17 mouse cellular contexts compared by ENCODE assay signal in genomic region chr10:110156412-110156811, GRCm38 (mm10).
"Had no signal": no experiment of that assay in that cellular context is flagged by ENCODE, and none has a peak within 500 bp of the region (broad histone marks: within the 10 kb centered on the region; RNA-seq: fewer than 3 reads in every experiment).

No protein-coding gene starts in this region.

- H3K9me3 ChIP-seq: liver, embryonic 13.5 days; midbrain, embryonic 12.5 days; midbrain, embryonic 15.5 days; neural tube, embryonic 12.5 days; neural tube, embryonic 15.5 days had no signal

- H3K4me1 ChIP-seq: liver, embryonic 13.5 days; midbrain, embryonic 12.5 days had no signal

- H3K4me3 ChIP-seq: left cerebral cortex, adult 2 months; liver, embryonic 13.5 days; midbrain, embryonic 12.5 days; midbrain, embryonic 15.5 days; neural tube, embryonic 12.5 days; neural tube, embryonic 15.5 days had no signal

- H3K9ac ChIP-seq: liver, embryonic 13.5 days; midbrain, embryonic 12.5 days; midbrain, embryonic 15.5 days; neural tube, embryonic 12.5 days; neural tube, embryonic 15.5 days had no signal

- DNase-seq: kidney, adult 18-20 months; kidney, adult 9 months; kidney, postnatal 14 days; kidney, postnatal 4 days; layer of hippocampus, adult 9-11 months; layer of hippocampus, postnatal 36 days; liver, embryonic 13.5 days; thymus, adult 18-20 months; thymus, postnatal 36 days had no signal

- H3K27me3 ChIP-seq: liver, embryonic 13.5 days; midbrain, embryonic 12.5 days; midbrain, embryonic 15.5 days; neural tube, embryonic 12.5 days; neural tube, embryonic 15.5 days had no signal

- H3K36me3 ChIP-seq: liver, embryonic 13.5 days; midbrain, embryonic 12.5 days; midbrain, embryonic 15.5 days; neural tube, embryonic 12.5 days; neural tube, embryonic 15.5 days had no signal

- ATAC-seq: inflammation-experienced regulatory T-cells, adult 6 months; intestine, embryonic 16.5 days; midbrain, embryonic 15.5 days had no signal

- H3K27ac ChIP-seq: left cerebral cortex, adult 2 months; liver, embryonic 13.5 days; macrophage; midbrain, embryonic 12.5 days; midbrain, embryonic 15.5 days; neural tube, embryonic 12.5 days had no signal

- H3K4me2 ChIP-seq: liver, embryonic 13.5 days; midbrain, embryonic 12.5 days; midbrain, embryonic 15.5 days; neural tube, embryonic 12.5 days; neural tube, embryonic 15.5 days had no signal
